Mouse (Mus musculus): Measurements from ENCODE around the gene Olfr196. TPM values are rescaled to one million over a fixed set of nuclear protein-coding genes. Genes with fewer than 3 reads are reported as not detected.
"Not testable (repeated sequence)": the region's sequence is repeated elsewhere in the genome, so short reads cannot be mapped to it uniquely, and the experiment has no call there.

Gene Olfr196
- total RNA-seq (2022), result not detected

DNA sequence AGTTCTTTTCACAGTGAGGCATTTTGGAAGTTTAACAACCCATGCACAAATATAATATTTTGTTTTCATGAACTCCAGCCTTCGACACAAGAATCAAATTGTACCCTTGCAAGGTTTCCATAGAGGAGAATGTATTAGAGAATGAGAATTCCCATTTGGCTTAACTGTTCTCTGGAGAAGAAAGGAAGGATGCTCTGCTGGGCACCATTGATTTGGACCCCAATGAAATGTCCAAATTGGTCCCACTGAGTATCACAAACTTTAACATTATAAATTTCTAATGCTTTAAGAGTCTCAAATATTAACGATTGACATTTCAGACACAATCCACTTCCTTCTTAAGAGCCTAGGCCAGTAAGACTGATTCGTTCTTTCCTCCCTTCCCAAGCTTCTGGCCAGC lies at the start of gene Olfr196:
Gene Olfr196, minus strand, starts transcription at position 101 of the 400 bp plus-strand sequence.
- no peak for DNase-seq (ENCODE audit: low spot score in 2 of 2)

DNA sequence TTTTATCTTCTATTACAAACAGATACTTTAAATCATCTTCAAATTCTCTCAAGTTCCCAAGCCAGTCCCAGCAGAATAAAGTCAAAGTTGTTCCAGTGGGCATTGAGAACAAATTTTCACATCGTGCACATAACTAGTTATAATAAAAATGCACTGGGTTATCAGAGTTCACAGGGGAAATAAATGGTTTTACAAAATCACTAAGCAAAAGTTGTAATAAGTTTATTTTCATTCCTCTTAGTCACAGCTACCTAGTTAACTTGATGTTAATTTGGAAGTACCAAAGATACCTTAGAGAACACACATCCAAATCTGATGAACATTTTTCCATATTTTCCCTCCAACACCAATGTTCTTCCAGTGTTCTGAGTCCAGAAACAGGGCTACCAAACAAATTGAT lies 49.4 kb upstream of the Olfr196 start, which contains the start of gene Olfr199:
Gene Olfr199, minus strand, starts transcription at position 101 of the 400 bp plus-strand sequence.
- not testable (repeated sequence) for DNase-seq (ENCODE audit: low spot score in 2 of 2)

DNA sequence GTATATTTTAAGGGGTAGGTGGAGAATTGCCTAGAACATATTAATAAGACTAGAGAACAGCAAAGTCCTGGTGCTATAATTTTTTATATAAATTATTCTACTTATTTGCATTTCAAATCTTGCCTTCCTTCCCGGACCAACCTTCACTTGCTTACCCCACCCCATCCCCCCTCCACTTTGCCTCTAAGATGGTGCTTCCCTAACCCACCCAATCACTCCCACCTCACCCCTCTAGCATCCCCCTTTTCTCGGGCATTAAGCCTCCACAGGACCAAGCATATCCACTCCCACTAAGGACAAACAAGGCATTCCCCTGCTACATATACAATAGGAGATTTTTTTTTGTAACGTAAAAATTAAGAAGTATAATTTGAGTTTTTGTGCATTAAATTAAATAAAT lies 47.6 kb upstream of the Olfr196 start:
- DNase-seq (ENCODE audit: low spot score in 2 of 2), result not testable (repeated sequence)

DNA sequence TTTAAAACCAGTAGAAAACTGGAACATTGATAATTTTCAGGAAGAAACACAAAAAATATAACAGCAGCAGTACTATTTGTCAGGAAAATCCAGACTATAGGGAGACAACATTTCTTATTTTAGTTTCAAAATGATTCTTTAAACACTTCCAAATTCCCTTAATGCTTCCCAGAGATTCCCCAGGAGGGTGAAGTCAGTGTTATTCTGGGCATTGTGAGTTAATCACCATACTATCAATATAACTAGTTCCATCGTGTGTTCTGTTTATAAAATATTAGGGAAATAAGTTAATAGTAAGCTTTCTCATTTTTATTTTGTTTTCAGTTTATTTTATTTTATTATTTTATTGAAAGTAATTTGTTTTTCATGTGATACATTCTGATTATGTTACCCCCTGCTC lies 33.2 kb upstream of the Olfr196 start, which contains the start of gene Olfr198:
Gene Olfr198, minus strand, starts transcription at position 101 of the 400 bp plus-strand sequence.
- DNase-seq (ENCODE audit: low spot score in 2 of 2), result not testable (repeated sequence)

DNA sequence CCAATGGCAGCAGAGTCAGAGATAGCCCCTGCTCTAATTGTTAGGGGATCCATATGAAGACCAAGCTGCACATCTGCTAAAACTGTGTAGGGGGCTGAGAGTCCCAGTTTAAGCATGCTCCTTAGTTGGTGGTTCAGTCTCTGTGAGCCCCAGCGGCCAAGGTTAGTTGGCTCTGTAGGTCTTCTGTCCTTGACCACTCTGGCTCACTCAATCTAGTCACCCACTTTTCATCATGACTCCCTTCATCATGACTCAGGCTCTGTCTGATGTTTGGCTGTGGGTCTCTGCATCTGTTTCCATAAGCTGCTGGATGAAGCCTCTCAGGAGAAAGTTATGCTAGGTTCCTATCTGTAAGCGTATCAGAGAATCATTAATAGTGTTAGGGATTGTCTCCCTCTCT lies 18.3 kb downstream of the Olfr196 start:
- no peak for DNase-seq (ENCODE audit: low spot score in 2 of 2)

DNA sequence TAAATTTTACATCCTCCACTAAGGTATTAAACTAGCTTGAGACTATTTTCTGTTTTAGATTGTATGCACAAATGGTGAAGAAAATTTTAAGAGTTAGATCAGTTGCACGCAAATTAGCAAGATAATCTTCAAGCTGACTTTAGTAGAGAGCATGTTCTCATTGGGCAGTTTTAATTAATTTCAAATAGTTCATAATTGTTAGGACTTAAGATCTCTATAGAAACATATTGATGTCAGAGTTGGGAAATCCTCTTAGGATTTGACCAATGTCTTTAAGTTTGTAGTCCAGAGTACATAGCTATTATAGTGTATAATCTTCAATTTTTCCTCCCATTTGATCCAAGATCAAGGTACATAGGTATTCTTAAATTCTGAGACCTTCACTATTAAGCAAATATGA lies 23.5 kb downstream of the Olfr196 start, which contains the start of gene Olfr195:
Gene Olfr195, plus strand, starts transcription at position 301 of the 400 bp plus-strand sequence.
- DNase-seq (ENCODE audit: low spot score in 2 of 2), result no peak

DNA sequence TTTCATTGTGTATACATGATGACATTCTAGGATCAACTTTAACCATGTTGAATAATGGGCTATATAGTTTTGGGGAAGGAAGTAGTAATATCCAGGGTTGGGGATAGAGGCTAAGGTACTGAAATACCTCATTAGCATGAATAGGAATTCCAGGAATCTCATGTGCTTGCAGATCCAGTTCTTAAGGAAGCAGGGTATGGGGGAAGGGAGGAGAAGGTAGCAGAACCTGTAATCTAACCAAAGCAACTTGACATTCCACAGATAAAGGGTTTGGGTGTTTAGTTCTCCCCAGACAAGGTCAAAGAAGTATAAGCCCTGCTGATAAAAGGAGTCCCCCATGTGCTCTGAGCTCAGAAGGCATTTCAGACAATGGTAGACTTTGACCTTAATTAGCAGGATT lies 29.1 kb downstream of the Olfr196 start:
- DNase-seq (ENCODE audit: low spot score in 2 of 2), result no peak

DNA sequence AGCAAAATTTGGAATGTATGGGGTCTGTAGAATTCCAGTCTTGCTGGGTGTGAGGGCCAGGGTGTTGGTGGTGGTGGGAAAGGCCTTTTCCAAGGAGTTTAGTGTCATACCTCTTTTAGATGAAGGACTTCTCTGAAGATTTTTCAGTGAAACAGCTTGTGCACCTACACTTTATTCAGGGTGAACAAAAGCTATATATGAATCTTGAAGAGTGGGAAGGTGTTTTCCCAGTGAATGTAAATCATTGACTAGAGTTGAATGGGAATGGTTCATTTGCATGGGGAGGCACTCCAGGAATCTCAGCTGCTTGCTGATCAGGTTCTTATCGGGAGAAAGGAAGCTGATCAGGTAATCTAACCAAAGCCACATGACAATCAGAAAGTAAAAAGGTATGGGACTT lies 39.5 kb downstream of the Olfr196 start:
- no peak for DNase-seq (ENCODE audit: low spot score in 2 of 2)

DNA sequence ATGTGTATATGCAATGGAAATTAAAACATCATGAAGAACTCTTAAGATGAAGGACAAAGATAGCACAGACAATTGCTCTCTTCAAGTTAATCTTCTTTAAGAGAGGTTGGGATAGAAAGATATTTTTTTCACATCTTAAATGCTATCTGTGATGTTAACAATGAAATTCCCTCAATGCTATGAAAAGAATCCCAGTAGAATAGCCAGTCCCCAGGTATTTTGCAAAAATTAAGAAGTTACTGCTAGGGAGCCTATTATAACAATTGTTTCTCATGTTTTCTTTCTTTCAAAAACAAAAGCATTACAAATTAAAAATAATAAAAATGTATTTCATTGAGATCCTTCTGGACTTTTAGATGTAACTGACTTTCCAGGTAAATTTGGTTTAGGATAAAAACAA lies 49.3 kb downstream of the Olfr196 start, which contains the start of gene Olfr194:
Gene Olfr194, minus strand, starts transcription at position 101 of the 400 bp plus-strand sequence.
- no peak for DNase-seq (ENCODE audit: low spot score in 2 of 2)

Other genes starting within 250 kb of the Olfr196 start
- not detected for gene Olfr181, start 241.7 kb downstream of the Olfr196 start, total RNA-seq (2022)
- gene Olfr180, start 241.1 kb downstream of the Olfr196 start, total RNA-seq (2022), result not detected
- gene Olfr183, start 175.1 kb downstream of the Olfr196 start, total RNA-seq (2022), result not detected
- not detected for gene Olfr186, start 140.2 kb downstream of the Olfr196 start, total RNA-seq (2022)
- gene Olfr187, start 130.7 kb downstream of the Olfr196 start, total RNA-seq (2022), result not detected
- not detected for gene Olfr190, start 92.4 kb downstream of the Olfr196 start, total RNA-seq (2022)
- gene Olfr191, start 80.6 kb downstream of the Olfr196 start, total RNA-seq (2022), result not detected
- not detected for gene Olfr193, start 58.6 kb downstream of the Olfr196 start, total RNA-seq (2022)
- gene Olfr194, start 49.4 kb downstream of the Olfr196 start, total RNA-seq (2022), result not detected
- not detected for gene Olfr195, start 23.4 kb downstream of the Olfr196 start, total RNA-seq (2022)
- not detected for gene Olfr198, start 33.1 kb upstream of the Olfr196 start, total RNA-seq (2022)
- gene Olfr199, start 49.3 kb upstream of the Olfr196 start, total RNA-seq (2022), result not detected
- gene Olfr201, start 102.2 kb upstream of the Olfr196 start, total RNA-seq (2022), result not detected
- not detected for gene Olfr202, start 116.3 kb upstream of the Olfr196 start, total RNA-seq (2022)
- not detected for gene Olfr203, start 128.4 kb upstream of the Olfr196 start, total RNA-seq (2022)
- gene Olfr204, start 147.8 kb upstream of the Olfr196 start, total RNA-seq (2022), result not detected
- gene Olfr205, start 160.7 kb upstream of the Olfr196 start, total RNA-seq (2022), result not detected
- not detected for gene Olfr206, start 178.8 kb upstream of the Olfr196 start, total RNA-seq (2022)
- gene Olfr209, start 193.5 kb upstream of the Olfr196 start, total RNA-seq (2022), result not detected
- gene Gabrr3, start 236.9 kb upstream of the Olfr196 start, total RNA-seq (2022), result not detected

All from gastrocnemius, adult 8-10 months (tissue).